Mouse (Mus musculus) lung, adult 18-20 months (tissue): Measurements from ENCODE around the gene Mus81.
"Not testable (repeated sequence)": the region's sequence is repeated elsewhere in the genome, so short reads cannot be mapped to it uniquely, and the experiment has no call there.

Source experiments
- DNase-seq, 2 experiments: peaks; one replicate each; pipeline ENCODE4 v3.0.0; 2022; ENCODE audit warnings: mixed read lengths in 2 of 2

The Mus81 gene

DNA sequence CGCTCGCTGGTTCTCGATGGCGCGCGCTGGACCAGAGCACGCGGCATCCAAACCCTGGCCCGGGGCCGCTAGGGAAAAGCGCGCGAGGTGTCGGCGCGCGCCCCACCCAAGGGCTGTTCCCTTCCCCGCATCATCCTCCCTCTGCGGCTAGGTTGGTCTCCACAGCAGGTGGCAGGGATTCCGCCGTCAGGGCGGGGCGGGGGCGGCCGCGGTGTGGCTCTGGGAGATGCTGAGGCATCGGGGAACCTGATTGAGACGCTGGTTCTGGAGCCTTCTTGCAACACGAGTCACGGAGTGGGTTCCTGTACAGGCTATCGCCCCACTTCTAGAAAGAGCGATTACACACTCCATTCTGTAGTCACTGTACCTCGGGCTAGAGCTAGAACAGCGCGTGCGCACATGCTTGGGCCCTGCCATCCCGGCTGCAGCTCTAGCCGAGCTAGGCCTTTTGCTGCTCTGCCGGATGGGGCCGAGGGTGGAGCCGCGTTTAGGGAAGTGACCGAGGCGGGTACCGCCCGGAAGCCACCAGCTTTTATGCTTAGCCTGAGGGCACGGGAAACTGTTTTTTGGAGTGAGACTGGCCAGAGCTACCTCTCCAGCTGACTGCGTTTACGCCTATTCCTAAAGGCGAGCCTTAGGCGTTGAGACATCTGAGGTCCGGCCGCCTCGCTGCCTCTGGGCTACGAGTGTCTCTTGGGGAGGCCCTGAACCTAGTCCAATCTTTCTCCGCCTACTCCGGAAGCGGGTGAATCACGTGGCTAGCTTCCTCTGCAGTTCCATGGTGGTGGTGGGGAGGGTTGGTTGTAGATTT, 2.9 kb upstream of the Mus81 start:
- peak; percentile 87 to 89 for DNase-seq

DNA sequence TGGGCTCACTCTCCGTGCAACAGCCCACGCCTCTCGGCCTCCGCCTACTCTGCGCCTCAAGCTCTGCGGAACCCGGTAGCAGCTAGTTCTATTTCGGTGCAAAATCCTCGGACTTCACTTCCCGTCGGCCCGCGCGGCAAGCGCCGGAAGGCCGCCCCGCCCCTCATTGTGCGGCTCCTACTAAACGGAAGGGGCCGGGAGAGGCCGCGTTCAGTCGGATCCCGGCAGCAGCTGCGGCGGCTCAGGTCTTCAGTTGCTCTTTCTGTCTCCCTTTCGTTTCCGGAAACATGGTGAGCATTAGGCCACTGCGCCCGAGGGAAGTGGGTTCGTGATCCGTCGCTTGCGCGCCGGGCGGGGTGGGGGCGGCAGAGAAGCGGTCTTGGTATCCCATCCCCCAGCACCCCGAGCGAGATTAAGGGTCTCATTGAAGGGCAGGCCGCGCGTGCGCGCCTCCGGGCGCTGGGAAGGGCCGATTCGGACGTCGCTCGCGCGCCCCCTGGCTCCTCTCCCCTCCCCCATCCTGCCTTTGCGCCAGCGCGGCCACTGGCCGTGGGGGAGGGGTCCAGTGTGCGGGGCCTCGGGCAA, 2.2 kb upstream of the Mus81 start, which contains the start of gene Cfl1:
Gene Cfl1 (plus strand): TSS at position 143 of the 585 bp plus-strand sequence.
- DNase-seq = peak; percentile 96 to 97

DNA sequence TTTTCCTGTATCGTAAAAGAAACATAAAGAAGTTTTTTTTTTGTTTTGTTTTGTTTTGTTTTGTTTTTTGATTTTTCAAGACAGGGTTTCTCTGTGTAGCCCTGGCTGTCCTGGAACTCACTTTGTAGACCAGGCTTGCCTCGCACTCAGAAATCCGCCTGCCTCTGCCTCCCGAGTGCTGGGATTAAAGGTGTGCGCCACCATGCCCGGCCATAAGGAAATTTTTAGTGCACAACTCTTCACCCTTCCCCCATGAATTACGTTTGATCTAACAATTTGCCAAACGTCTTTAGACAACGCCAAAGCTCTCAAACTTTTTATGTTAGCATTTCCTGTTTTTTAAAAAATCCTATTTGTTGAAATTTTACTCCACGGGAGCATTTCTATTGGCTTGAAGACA, 1.5 kb upstream of the Mus81 start:
- DNase-seq = not testable (repeated sequence)

DNA sequence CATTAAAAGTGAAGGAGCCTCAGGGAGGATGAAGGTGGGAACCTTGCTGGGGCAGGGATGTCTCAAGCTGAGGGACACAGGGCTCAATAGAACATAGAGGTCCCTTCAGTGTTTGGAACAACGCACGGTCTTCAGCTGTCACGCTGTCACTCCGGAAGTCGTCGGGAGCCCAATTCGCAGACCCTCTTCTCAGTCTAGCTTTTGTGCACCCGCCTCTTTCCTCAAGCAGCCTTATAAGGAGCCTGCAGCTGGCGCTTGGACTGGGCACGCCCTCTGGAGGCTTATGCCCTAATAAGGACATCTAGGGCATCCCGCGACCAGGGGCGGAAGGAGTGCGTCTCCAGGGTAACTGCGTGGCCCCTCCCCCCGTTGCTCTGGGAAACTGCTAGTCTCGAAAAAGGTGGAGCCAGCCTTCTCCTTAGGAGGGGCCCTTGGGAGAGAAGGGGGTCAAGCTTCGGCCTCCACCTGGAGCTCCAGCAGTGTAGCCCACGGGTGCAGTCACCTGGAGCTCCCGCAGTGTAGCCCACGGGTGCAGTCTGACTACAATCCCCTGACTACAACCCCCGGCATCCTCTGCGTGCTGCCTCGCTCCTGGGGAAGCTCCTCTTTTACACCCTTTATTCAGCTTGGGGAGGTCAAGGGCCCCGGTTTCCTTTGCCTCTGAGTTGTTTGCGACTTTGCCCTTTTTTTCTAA, 823 bp upstream of the Mus81 start:
- peak; percentile 98 to 99 for DNase-seq

DNA sequence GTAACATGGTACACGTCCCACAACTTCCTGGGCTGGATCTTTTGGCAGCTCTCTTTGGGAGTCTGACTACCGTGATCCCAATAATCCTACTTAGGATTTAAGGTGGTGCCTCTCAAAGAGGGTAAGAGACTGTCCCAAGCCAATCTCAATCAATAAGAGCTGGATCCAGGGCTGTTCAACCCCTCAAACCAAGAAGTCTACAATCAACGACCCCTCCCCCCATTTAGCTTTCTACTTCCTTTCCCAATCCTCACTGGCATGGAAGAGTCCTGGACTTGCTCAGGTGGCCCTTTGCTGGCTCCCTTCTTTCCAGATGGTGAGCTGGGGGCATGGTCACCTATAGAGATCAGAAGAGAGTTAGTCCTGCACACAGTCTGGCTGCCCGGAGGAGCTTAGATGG, 1.4 kb downstream of the Mus81 start:
- DNase-seq = no peak

DNA sequence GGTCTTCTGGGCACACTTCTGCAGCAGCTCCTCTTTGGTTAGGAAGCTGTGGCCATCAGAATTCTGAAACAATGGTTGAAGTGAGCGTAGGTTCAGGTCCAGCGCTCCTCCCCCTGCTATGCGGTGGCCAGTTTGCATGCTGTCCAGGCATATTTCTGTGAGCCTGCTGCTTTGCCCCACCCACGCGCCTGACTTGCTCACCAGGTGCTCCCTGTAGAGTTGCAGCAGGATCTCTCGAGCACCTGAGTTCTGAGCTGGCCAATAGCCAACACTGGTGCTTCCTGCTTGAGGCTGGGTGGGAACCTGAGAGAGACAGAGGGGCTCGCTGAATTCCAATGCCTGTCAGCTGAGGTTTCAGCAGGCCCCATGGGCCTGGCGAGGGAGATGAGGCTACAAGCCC, 1.9 kb downstream of the Mus81 start:
- peak; percentile 75 to 79 for DNase-seq

DNA sequence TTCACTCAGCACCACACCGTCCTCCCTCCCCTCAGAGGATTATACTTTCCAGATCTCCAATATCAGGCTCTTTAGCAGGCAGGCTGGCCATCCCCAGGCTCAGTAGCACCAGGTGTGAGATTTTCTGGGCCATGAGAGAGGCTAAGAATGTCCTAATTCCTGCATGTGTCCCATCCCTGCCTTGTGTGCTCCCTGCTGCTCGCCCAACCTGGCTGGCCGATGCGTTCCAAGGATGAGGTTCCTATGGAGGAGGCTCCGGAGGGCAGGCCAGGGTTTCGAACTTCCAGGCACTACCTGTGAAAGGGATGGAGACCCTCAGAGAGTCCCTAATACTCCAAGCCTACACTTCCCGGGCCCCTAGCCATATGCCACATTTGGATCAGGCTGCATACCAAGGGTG, 2.4 kb downstream of the Mus81 start:
- no peak for DNase-seq

DNA sequence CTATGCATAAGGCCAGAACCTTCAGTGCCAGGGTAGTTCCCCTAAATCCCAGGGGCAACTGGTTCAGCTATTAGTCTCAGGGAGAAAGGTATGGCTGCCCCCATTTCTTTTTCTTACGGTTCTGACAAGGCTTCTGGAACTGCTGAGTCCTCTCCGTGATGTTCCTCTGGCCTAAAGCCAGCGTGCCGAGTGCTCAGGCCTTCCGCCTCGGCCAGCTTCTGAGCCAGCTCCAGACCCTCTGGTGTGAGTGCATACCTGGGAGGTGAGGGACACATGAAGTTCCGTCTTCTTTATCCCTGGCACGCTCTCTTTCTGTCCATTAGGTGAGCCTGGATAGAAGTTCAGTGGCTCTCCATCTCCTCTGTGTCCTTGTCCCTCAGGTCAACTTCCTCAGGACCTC, 2.8 kb downstream of the Mus81 start:
- no peak for DNase-seq

DNA sequence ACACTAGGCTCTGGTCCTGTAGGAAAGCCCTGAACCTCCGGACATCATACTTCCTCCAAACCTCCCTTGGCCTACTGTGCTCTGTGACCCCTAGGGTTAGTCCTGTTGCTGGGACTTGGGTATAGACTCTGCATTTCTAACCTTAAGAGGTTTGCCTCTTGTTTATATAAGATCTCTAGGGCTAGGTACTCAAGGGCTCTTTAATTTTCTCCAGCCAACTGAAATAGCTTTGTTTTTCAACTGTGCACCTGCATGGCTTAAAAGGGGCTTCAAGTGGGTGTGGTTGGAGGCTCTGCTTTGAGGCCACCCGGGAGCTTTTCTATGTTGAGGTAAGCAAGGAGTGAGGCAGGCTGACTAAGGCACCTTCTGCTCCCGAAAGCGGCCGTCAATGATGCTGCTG, 3.7 kb downstream of the Mus81 start:
- no peak for DNase-seq

DNA sequence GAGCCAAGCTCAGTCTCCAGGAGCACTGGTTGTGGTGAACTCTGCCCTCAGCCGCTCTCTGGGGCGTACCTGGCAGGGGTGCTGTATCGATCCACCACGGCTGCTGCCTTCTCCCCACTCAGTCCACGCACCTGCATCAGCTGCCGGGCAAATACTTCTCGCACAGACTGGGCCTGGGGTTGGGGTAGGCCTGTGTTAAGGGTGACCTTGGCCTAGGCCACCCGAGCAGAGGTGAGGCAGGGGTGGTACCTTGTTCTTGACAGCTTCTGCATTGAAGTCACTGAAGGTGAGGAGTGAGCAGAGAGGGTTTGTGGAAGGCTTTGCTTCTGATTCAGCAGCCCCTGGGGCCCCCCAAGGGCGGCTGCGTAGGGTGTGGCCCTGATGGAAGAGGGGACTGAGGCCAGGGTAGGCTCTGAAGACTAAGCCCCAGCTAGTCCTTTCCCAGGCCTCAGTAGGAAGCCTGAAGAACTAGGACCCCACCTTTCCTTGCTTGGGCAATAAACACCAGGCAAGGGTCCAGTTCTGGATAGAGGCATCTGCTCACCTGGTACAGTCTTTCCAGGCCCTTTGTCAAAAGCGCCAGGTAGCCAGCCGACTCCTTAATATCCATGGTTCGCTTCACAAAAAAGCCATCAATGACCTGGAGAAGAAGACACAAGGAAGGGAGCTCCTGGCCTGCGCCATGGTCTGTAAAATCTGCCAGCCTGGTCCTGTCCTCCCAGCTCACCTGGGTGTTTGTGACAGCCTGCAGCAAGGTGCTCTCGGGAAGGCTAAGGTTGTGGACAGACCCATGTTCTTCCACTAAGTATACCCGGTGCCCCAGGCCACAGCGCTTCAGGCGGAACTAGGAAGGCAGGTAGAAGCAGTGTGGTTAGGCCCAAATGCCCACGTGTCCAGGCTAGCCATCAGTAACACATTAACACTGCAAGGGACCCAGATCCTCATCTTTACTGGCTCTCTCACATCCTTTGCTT, 4.5 kb downstream of the Mus81 start:
- no peak for DNase-seq

DNA sequence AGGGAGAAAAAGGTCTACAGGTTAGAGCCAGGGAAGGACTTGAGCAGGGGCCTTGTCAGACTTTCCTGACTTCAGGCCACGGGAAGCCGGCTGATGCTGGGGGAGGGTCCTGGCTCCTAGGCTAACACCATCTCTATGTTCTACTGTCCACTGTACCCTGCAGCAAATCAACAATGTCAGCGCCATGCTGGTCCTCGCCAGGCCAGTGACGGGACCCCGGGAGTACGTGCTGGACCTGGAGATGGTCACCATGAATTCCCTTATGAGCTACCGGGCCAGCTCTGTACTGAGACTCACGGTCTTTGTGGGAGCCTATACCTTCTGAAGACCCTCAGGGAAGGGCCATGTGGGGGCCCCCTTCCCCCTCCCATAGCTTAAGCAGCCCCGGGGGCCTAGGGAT, 6.8 kb downstream of the Mus81 start:
- no peak for DNase-seq

DNA sequence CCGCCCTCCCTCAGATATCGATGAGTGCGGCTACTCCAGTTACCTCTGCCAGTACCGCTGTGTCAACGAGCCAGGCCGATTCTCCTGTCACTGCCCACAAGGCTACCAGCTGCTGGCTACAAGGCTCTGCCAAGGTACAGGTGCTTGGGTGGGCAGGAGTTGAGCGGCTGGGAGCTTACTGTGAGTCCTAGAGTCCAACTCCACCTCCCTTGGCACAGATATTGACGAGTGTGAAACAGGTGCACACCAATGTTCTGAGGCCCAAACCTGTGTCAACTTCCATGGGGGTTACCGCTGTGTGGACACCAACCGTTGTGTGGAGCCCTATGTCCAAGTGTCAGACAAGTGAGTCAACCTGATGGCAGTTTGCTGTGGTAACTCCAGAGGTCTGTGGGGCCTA, 8.2 kb downstream of the Mus81 start:
- DNase-seq = no peak

DNA sequence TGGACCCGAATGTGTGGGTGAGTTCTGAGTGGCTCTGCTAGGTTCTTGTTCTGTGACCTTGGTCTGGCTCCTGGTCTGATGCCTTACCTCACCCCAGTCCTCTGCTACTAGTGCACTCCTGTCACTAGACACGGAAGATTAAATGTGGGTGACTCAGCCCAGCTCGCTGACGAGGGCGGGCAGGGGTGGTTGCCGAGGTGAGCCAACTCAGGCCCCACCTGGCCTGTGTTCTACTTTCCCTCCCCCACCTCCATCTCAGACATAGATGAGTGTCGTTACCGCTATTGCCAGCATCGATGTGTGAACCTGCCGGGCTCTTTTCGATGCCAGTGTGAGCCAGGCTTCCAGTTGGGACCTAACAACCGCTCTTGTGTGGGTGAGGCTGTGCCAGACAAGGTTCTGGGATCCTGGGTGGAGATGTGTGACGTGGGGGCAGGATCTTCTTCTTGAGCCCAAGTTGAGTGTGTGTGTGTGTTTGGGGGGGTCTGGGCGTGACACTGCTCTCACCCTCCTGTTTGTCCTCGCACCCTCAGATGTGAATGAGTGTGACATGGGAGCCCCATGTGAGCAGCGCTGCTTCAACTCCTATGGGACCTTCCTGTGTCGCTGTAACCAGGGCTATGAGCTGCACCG, 10.4 kb downstream of the Mus81 start:
- DNase-seq = no peak

DNA sequence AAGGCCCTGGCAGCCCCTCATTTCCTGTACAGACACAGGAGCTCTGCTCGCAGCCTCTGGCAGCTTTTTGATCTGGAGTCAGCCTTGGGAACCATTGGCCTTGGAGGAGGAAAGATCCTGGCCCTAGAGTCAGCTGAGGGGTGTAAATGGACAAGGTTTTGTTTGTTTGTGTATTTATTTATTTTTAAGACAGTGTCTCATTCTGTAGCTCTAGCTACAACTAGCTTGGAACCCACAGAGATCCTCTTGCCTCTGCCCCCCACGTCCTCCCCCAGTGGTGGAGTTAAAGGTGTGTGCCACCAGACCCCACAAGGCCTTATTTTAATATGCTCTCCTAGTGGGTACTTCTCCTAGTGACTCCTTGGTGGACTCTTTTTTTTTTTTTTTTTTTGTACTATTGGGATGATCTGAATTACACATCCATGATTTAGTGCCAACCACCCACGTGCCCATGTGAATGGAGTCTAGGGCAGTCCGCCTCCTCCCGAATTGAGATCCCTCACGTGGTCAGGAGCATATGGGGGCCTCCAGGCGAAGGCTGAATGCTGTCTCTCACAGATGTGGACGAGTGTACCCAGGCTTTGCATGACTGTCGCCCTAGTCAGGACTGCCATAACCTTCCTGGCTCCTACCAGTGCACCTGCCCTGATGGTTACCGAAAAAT, 11.1 kb downstream of the Mus81 start:
- no peak for DNase-seq

DNA sequence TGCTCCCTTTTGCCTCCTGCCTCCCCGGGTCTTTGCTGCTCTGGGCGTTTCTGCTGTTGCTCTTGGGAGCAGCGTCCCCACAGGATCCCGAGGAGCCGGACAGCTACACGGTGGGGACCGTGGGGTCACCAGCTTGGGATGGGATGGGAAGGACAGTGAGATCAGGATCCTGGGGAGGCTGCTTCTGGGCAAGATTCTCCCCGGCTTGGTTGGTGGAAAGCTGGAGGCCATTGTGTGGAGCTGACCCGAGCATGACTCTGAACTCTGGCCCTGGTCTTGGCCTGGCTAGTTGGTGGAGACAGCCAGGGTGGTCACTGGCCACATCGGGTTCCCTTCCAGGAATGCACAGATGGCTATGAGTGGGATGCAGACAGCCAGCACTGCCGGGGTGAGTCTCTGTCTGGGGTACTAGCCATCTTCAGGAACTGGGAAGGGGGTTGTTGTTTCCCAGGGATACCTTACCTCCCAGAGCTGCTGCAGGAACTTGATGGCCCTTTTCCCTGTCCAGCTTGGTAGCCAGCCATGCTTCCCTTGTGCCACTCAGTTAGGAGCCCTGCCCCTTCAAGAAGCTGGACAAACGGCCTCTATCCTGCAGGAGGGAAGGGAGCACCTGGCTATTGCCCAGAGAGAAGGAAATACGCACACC, 13.0 kb downstream of the Mus81 start:
- DNase-seq = no peak

DNA sequence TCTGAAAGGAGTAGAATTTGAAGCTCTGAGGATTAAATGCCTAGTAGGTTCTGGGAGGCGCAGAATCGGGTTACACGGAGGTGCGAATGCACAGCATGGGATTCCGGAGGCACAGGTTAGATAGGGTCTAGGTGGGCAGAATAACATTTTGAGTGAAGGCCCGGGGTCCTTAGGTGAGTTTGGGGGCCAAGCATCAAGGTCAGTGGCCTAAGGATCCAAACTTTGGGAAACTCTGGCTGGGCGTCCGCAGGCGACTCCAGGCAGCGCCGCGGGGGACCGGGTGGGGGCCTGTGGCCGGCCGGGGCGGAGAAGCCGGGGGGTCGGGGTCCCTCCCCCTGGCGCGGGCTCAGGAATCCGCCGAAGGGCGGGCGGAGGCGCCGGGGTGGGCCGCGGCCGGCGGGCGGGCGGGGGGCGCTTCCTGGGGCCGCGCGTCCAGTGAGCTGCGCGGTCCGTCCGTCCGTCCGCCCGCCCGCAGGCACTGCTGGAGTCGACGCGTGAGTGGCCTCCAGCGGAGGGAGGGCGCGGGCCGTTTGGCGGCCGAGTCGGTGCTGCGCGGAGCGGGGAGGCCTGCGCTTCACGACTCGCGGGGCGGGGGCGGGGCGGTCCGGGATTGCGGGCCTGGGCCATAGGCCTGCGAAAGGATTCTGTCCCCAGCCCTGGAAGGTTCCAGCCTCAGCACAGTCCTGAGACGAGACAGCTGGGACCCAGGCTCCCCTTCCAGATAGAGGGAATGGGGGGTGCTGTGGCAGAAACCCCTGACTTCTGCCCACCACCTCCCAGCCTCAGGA, 13.7 kb downstream of the Mus81 start:
- peak in 1 of 2 experiments; percentile 51 for DNase-seq

DNA sequence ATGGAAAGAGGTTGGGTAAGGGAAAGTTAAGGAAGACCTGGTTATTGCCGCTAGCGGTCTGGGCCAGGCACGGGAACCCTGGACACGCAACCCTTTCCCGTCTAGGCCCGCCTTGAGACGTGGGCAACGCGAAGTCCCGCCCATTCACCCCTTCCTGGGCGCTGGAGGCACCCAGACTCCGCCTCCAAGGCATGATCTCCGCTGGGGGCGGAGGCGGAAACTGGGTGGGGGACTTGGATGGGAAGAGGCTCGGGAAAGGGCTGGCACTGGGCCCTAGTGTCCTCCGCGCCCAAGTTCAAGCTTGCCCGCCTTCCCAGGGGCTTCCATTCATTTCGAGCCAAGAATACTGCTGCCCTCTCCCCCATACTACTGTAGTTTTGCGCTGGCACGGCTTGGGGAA, 14.5 kb downstream of the Mus81 start, which contains the start of gene Efemp2:
Gene Efemp2 (plus strand): TSS at position 235 of the 400 bp plus-strand sequence.
- DNase-seq = peak; percentile 92 to 95

DNA sequence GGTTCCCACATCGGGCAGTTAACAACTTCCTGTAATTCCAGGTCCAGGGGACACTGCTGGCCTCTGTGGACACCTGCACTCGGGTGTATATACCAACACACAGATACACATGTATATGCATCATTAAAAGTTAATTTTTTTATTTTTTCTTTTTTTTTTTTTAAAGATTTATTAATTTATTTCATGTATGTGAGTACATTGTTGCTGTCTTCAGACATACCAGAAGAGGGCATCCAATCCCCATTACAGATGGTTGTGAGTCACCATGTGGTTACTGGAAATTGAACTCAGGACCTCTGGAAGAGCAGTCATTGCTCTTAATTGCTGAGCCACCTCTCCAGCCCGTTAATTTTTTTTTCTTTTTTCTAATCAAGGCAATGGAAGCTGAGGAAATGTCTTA, 15.3 kb downstream of the Mus81 start:
- DNase-seq = no peak

DNA sequence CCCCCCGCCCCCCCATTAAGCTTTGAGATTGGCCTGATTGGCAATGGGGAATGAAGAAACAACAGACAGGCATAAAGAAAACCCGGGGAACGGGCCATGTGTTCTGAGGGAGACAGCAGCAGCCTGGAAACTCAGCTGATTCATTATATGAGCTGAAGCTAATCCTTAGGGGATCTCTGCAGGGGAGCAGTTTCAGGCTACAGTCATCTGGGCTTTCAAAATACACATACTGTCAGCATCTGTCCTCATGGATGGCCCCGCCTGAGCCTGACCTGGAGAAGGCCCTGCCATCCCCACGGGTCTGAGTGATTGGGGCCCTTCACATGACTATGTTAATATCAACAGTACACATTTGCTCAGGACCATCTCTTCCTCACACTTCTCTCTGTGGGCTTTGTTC, 16.4 kb downstream of the Mus81 start:
- no peak for DNase-seq

DNA sequence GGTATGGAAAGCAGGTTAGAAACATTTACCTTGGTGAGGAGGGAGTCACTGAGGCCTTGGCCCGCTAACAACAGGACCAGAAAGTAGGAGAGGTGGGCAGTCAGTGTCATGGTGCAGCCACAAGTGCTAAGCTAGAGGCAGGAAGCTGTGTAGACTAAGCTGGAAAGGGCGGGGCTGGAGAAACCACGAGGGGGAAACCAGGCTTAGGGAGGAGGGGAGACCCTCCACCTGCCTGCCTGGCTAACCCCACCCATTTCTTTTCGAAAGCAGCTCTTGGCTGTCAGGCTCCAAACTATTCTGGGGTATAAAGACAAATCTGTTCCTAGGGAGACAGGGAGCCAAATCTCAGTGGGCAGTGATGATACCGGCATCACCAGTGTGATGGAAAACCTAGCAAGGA, 19.8 kb downstream of the Mus81 start, which contains the start of gene Ctsw:
Gene Ctsw (minus strand): TSS at position 134 of the 400 bp plus-strand sequence.
- no peak for DNase-seq
